8 mouse cellular contexts compared by ENCODE assay signal in the genomic region with DNA sequence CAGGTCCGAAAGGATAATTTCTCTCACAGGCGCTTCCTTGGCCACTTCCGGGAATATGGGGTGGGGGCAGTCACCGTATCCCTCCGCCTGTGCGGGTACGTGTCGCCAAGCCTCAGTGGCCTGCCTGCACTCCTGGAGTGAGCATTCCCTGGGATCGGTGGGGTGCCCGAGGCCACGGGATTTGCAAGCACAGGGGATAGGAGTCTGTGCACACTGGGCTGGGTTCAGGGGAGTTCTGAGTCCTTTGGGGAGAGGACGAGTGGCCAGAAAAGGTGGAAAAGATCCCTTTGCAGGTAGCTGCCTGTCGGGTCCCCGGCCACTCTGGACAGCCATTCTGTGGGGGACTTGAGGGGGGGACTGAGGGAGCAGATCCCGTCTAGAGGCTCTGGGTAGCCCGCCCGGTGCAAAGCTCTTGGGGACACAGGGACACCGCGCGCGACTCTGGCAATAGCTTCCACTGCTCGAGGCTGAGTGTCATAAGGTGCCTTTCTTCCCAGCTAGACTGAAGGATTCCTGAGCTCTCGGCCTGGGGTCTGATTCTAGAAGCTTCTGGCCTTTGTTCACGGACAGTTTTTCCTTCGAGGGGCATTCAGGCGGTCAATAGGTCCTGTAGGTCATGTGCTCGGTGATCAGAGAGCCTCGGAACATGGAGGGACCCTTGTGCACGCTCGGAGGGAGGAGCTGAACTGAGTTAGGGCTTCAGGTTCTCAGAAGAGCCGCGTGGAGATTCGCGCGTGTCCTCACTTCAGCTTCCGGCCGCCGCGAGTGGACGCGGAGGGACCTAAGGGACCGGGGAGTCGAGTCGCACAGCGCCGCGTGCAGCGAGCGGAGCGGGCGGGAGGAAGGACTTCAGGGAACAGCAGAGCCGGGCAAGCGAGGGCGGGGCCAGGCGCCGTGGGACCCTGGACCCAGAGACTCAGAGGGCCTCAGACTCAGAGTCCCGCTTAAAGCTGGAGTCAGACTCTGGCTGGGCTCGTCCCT. TPM values are rescaled to one million over a fixed set of nuclear protein-coding genes. Genes with fewer than 3 reads are reported as not detected.
DNase-seq lines count a peak whose midpoint lies in the region; ATAC-seq and TF ChIP-seq lines count a peak whose summit lies in the region.

No protein-coding gene starts in this region.

- peak overlapping the region; percentile 51 for H3K4me3 ChIP-seq in embryonic facial prominence, embryonic 15.5 days (replicated peaks)
- peak overlapping the region; percentile 47 for H3K4me3 ChIP-seq in limb, embryonic 14.5 days (replicated peaks; ENCODE audit: low read length)
- H3K4me3 ChIP-seq in midbrain, embryonic 15.5 days = peak overlapping the region; percentile 40

- peak overlapping the region; percentile 74 for H3K27ac ChIP-seq in embryonic facial prominence, embryonic 15.5 days (replicated peaks)
- H3K27ac ChIP-seq in limb, embryonic 14.5 days (replicated peaks; ENCODE audit: low read depth, low read length) = no peak overlapping the region
- peak overlapping the region; percentile 31; the same call in 1 of the 2 replicates for H3K27ac ChIP-seq in midbrain, embryonic 15.5 days

- H3K9ac ChIP-seq in embryonic facial prominence, embryonic 15.5 days = peak overlapping the region; percentile 53
- H3K9ac ChIP-seq in limb, embryonic 14.5 days (ENCODE audit: low read depth, low read length, severe bottlenecking) = peak overlapping the region; percentile 62
- peak overlapping the region; percentile 48 for H3K9ac ChIP-seq in midbrain, embryonic 15.5 days

- H3K27me3 ChIP-seq in embryonic facial prominence, embryonic 15.5 days = no peaks in the 10 kb centered on the region
- peaks cover 53% of the 10 kb centered on the region for H3K27me3 ChIP-seq in limb, embryonic 14.5 days (ENCODE audit: control insufficient read depth, insufficient read depth, low read length)
- peaks cover 26% of the 10 kb centered on the region; the same call in 1 of the 2 replicates for H3K27me3 ChIP-seq in midbrain, embryonic 15.5 days (replicated peaks)

- WGBS in embryonic facial prominence, embryonic 15.5 days = under 1% methylated on average over 58 of the region's 58 CpGs
- 1% methylated on average over 58 of the region's 58 CpGs for WGBS in limb, embryonic 14.5 days
- under 1% methylated on average over 58 of the region's 58 CpGs for WGBS in midbrain, embryonic 15.5 days

- TF ChIP-seq POLR2A in limb, embryonic 14.5 days (IDR thresholded peaks at IDR 0.05; ENCODE audit: borderline replicate concordance, extremely low read depth, insufficient read depth, insufficient read length) = no peak

- no peaks in the 10 kb centered on the region for H3K36me3 ChIP-seq in embryonic facial prominence, embryonic 15.5 days
- no peaks in the 10 kb centered on the region for H3K36me3 ChIP-seq in limb, embryonic 14.5 days (ENCODE audit: control insufficient read depth, insufficient read depth, low read length)
- H3K36me3 ChIP-seq in midbrain, embryonic 15.5 days (replicated peaks) = no peaks in the 10 kb centered on the region

- peak overlapping the region; percentile 97 for H3K4me2 ChIP-seq in embryonic facial prominence, embryonic 15.5 days (replicated peaks)
- H3K4me2 ChIP-seq in limb, embryonic 14.5 days (replicated peaks; ENCODE audit: low read depth, low read length, severe bottlenecking) = peak overlapping the region; percentile 92
- peak overlapping the region; percentile 91 for H3K4me2 ChIP-seq in midbrain, embryonic 15.5 days

- peak; percentile 58 for DNase-seq in R1 (ENCODE audit: low read depth, low spot score)
- peak; percentile 84 to 89 for DNase-seq in adrenal gland, postnatal 36 days
- DNase-seq in heart, postnatal 25 days (ENCODE audit: low spot score) = peak; percentile 21
- DNase-seq in limb, embryonic 14.5 days (ENCODE audit: low spot score) = no peak
- no peak for DNase-seq in frontal cortex, postnatal 25 days (ENCODE audit: low spot score in 2 of 2)
- DNase-seq in thymus, postnatal 10 days (ENCODE audit: low spot score in 2 of 2) = no peak

- peak; percentile 86 for ATAC-seq in embryonic facial prominence, embryonic 15.5 days (ENCODE audit: insufficient number of reproducible peaks, low FRiP score, low TSS enrichment, low read depth)
- ATAC-seq in limb, embryonic 14.5 days (ENCODE audit: low FRiP score, low read depth) = peak; percentile 65; the same call in 1 of the 2 replicates
- peak; percentile 88 for ATAC-seq in midbrain, embryonic 15.5 days (replicated peaks)

- peaks cover 16% of the 10 kb centered on the region for H3K4me1 ChIP-seq in embryonic facial prominence, embryonic 15.5 days
- H3K4me1 ChIP-seq in limb, embryonic 14.5 days (ENCODE audit: control insufficient read depth, insufficient read depth, low read length) = peaks cover 5% of the 10 kb centered on the region; the same call in 1 of the 2 replicates
- H3K4me1 ChIP-seq in midbrain, embryonic 15.5 days = peaks cover 13% of the 10 kb centered on the region

- intact Hi-C loops in heart, postnatal 25 days (cut with DNase I) = loop anchor here (5.0 to 10.0 kb wide), 5 partner anchors 205 to 1340 kb away; no protein-coding TSS in a partner anchor

- H3K9me3 ChIP-seq in embryonic facial prominence, embryonic 15.5 days (replicated peaks) = no peaks in the 10 kb centered on the region
- no peaks in the 10 kb centered on the region for H3K9me3 ChIP-seq in limb, embryonic 14.5 days (ENCODE audit: control insufficient read depth, low read length)
- H3K9me3 ChIP-seq in midbrain, embryonic 15.5 days = no peaks in the 10 kb centered on the region

RNA-seq across cellular contexts. Expression of gene Meis1, which starts 8.1 kb away (rescaled TPM):
- total RNA-seq in adrenal gland, postnatal 36 days (2021) = 10 to 100 TPM; 56.0 to 57.4 TPM
- 48.3 and 52.1 TPM in 2 replicates for polyA plus RNA-seq in embryonic facial prominence, embryonic 15.5 days (2015; fragmentation: Nextera tagmentation; extraction: Ambion mirVana)
- 10 to 100 TPM; 26.5 to 31.4 TPM for total RNA-seq in heart, postnatal 25 days (2021)
- polyA plus RNA-seq in limb, embryonic 14.5 days (2012; rRNA removed) = 12.1 and 16.2 TPM in 2 replicates
- polyA plus RNA-seq in limb, embryonic 14.5 days (2014; fragmentation: Nextera tagmentation; extraction: Ambion mirVana) = 13.6 and 15.9 TPM in 2 replicates
- polyA plus RNA-seq in midbrain, embryonic 15.5 days (2015; fragmentation: Nextera tagmentation; extraction: Ambion mirVana) = 38.5 and 43.1 TPM in 2 replicates

Comparison
In these comparisons a context has a peak if more than half of its experiments do, and no peak if none do; other contexts are left out.
1. DNase-seq: peak in R1 (single experiment), adrenal gland, postnatal 36 days (2 of 2) and heart, postnatal 25 days (single experiment); none in limb, embryonic 14.5 days (single experiment), frontal cortex, postnatal 25 days (0 of 2) and thymus, postnatal 10 days (0 of 2).
2. Peak in every context shown above with its lines, with median percentiles within 50 percentile points of each other: ATAC-seq, H3K4me2 ChIP-seq, H3K4me3 ChIP-seq and H3K9ac ChIP-seq.